Mouse (Mus musculus) kidney, postnatal 10 days (tissue): ENCODE results near the gene Gpha2.

Experiments used
- DNase-seq: peaks from one replicate; pipeline ENCODE4 v3.0.0; 2021; ENCODE audit warnings: mixed read lengths

The Gpha2 gene

DNA sequence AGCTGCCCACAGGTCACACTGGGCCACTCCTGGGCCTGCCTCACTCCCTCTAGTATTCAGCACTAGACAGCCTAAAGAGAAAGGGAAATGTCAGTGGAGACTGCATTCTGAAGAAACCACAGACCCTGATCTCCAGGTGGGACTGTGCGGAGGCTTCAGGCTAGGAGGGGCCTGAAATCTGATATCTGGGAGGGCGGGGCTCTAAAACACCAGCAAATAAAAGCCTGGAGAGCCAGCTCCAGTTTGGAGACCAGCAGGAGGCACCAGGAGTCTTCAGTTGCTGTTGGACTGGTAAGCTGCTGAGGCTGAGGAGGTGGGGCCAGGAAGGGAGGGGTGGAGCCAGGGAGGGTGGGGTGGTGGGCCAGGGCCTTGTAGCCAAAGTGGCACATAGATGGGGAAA is at the start of gene Gpha2:
Gene Gpha2, plus strand, starts transcription at position 246 of the 400 bp plus-strand sequence.
- DNase-seq, result no peak

DNA sequence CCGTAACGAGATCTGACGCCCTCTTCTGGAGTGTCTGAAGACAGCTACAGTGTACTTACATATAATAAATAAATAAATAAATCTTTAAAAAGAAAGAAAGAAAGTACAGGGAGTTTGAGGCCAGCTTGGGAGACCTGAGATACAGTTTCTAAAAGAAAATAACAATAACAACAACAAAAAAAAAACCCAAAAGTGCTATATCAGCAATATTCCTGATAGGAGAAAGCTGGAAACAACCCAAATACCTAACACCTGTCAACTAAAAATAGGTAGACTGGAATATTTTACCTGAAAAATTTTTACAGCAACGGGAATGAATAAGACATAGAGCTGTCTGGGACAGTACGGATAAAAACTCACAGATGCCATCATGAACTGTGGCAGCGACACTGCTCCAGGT is 47.4 kb upstream of the Gpha2 start:
- no peak for DNase-seq

DNA sequence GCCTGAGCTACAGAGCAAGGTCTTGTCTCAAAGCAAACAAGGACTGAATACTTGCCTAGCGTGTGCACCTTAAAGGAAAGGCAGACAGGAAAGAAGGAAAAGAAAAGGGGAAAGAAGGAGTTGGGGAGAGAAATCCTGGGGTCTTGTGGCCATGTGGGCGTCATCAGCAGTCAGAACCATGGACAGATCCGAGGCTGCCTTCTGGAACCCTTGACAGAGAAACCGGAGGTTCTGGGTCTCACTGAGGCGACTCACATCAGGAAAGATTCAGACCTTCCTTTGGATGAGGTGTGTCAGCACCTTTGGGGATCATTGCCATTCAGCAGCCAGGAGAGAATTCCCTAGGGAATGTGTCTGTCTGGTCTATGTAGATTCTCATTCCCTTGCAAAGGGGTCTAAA is 44.6 kb upstream of the Gpha2 start:
- peak; percentile 61 for DNase-seq

DNA sequence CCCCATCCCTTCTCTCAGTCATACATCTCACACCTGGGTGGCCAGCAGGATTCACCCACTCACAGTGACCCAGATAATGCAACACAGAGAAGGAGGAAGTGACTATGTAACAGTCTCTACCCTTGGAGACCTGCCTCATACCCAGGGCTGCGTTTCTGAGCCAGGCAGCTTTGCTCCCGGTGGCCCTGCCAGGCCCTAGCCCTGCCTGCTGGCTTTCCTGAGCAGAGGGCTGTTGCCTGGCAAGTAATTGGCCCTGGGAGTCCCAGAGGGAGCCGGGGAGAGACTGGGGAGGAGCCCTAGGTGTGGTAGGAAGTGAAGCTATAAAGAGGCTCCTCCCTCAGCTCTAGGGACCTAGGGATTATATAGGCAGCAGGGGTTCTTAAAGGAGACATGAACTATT is 43.6 kb upstream of the Gpha2 start:
- DNase-seq, result no peak

DNA sequence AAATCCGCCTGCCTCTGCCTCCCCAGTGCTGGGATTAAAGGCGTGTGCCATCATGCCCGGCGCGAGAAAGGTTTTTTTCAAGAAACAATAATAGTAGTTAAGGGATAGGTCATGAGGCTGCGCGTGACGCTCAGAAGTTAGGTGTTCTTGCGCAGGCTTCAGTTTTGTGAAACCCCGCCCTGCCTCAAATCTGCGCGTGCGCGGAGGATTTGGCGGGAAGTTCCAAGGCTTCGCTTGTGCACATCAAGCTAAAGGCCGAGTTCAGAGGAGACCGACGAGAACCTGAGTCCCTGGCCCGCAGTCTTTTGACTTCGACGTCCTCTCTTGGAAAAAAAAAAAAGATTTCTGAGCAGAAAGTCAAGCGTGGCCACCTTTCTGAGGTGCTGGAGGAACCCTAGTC is 42.0 kb upstream of the Gpha2 start, which contains the start of gene Majin:
Gene Majin, plus strand, starts transcription at position 258 of the 400 bp plus-strand sequence.
- no peak for DNase-seq

DNA sequence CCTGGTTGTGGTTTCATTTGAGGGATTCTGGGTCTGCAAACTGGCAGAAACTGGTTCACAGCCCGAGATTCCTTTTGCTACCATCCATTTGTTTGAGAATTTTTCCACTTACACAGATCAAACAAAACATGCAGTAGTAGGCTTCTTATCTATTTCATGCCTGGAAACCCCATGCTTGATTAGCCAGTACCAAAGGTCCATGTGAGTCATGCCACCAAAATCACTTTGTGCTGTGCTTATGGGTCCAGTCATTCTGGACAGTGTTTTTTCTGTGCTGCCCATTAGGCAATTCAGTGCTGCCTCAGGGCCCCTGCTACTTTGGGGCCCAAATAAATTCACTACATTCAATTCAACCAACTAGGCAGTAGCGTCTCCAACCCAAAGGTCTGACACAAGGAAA is 21.9 kb upstream of the Gpha2 start:
- DNase-seq, result no peak

DNA sequence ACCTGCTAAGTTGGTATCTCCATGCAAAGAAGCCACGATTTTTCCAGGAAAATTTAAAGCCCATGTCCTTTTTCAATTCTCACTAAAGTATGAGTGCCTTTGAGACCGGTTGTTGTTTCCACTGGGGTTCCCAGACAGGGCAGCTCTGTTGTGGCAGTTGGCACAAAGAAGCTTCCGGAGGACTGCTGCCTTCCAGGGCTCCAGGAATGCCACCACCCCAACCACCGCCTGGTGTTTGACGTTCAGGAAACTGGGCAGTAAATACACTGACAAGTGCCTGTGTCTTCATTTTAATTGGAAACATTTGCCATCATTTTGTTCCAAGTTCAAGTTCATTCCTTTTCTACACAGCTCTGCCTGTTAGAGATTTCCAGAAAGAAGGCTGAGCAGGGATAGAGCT is 19.5 kb upstream of the Gpha2 start:
- DNase-seq, result peak; percentile 10

DNA sequence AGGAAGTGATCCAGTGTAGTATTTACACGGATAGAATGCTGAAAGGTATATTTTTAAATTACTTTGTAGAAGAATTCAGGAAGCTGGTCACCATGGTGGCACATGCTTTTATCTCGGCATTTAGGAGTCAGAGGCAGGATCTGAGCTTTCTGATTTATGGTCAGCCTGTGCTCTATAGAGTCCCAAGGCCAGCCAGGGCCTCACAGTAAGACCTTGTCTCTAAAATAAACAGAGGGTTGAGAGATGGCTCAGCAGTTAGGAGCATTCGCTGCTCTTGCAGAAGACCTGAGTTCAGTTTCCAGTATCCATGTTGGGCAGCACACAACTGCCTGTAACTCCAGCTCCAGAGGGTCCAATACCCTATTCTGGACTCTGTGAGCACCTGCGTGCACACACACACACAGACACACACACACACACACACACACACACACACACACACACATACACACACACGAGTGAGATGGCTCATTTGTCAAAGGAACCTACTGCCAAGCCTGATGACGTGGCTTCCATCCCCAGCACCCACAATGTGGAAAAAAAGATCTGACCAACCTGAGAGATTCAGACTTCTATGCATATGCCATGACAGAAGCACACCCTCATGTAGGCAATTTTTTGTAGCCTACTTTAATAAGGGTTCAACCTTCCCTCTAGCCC is 10.0 kb upstream of the Gpha2 start:
- no peak for DNase-seq

DNA sequence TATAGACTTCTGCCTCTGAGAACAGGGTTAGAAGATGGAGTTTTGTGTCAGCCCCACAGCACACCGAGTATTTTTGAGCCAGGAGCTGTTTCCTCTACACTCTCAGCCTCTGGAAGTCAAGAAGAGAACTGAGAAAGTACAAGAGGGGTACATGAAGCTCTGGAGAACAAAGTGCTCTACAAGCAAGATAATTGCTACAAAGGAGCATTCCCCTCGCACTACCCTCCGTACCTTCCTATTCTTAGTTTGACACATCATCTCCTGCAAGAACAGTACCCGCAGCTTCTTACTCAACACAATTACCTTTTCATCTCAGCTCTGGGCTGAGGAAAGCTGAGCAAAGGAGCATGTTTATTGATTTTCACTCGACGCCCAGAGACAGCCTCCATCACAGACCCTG is 7.6 kb upstream of the Gpha2 start:
- no peak for DNase-seq

DNA sequence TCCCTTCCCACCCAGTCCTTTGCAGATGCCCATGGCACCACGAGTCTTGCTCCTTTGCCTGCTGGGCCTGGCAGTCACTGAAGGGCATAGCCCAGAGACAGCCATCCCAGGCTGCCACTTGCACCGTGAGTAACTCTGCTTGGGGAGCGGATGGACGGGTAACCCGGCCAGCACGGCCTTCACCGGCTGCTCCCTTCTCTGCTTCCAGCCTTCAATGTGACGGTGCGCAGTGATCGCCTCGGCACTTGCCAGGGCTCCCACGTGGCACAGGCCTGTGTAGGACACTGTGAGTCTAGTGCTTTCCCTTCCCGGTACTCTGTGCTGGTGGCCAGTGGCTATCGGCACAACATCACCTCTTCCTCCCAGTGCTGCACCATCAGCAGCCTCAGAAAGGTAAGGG is 583 bp downstream of the Gpha2 start:
- no peak for DNase-seq

DNA sequence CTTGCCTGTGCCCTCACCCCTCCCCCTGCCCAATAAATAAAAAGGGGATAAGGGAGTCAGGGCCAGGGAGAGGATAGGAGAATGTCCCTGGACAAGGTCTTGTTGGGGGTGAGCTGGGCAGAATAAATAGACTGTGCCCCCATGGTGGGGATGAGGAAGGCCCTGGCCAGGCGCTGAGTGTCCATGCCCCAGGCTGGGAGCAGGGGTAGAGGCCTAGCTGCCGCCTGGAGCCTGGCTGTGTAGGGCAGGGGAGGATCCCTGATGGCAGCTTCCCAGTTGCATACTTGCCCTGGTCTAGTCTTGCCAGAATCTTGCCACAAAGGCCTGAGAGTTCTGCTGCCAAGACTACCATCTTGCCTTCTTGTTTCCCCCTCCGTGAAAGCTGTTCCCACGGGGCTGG is 1.7 kb downstream of the Gpha2 start:
- DNase-seq, result no peak

DNA sequence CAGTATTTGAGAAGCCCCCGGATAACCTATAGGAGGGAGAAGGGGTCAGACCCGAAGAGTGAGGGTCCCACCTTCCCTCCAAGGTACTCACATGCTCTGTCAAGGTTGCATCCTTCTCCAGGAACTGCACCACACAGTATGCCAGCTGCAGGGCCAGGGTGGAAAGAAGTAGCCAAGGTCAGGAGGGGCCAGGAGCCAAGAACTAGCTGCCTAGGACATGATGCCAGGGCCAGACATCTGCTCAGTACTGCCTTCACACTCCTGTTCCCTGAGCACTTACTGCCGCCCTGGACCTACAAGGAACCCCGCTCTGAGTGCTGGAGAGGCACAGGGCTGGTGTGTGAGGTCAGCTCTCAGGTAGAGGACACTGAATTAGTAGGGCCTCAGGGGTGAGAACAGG is 4.2 kb downstream of the Gpha2 start:
- DNase-seq, result no peak

DNA sequence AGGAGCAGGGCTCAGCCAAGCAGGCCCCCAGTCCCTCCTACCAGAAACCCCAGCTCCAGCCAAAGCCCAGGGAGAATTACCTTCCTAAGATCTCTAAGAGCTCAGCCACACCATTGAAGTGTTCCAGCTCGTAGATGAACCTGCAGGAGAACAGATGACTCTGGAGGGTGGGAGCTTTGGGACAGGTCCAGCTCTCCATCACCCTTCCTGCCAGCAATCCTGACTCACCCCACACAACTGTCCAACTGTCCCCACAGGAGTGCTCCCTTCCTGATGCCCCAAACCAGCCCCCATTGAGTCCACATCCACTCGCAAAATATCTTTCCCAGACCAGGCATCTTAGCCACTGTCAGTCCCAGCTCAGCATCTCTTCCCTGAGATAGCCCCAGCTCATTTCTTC is 4.9 kb downstream of the Gpha2 start:
- no peak for DNase-seq

DNA sequence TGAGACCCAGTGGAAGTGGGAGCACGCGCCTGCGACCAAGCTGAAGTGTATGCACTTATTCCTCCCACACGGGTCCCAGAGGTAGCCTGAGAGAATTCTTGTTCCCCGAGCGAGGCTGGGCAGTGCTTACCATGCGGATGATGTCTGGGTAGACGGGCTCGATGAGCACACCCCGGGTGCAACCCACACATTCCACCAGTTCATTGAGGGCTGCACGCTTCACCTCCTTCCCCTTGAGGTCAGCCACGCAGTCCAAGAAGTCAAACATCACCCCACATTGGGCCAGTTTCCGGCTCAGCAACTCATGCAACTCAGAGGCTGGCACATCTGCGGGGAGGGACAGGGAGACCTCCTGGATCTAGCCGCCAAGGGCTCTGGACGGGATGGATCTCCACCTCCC is 7.5 kb downstream of the Gpha2 start:
- DNase-seq, result peak; percentile 43

DNA sequence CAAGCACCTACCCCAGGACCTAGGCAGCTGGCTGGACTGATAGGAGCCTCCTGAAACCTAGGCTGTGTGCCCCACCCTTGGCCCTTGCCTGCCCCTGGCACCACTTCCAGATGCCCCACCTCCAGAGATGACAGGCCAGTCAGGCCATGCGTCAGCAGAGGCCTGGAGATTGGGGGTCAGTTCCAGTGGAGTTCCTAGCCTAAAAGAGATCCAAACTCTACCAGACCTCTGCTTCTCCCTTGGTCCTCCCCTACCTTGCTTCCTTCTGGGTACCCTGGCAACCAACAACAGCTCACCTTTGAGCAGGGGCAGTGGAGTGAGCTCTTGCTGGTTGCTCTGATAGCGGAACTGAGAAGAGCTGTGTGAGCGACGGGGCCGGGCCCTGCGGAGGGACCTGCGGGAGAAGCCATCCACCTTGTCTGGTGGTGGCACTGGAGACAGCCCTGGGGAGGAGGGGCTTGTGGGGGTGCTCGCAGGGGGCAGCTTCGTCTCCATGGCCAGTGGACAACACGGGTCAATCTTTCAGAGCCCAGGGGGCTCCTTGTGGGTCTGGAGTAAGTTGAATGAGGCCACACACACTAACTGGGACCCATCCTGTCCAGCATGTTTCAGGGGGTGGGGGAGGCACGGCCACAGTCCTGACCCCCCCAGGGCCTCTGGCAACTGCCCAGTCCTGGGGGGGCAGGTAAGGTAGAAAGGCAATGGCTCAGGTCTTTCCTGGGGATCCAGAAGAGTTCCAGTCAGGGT is 8.3 kb downstream of the Gpha2 start:
- no peak for DNase-seq

DNA sequence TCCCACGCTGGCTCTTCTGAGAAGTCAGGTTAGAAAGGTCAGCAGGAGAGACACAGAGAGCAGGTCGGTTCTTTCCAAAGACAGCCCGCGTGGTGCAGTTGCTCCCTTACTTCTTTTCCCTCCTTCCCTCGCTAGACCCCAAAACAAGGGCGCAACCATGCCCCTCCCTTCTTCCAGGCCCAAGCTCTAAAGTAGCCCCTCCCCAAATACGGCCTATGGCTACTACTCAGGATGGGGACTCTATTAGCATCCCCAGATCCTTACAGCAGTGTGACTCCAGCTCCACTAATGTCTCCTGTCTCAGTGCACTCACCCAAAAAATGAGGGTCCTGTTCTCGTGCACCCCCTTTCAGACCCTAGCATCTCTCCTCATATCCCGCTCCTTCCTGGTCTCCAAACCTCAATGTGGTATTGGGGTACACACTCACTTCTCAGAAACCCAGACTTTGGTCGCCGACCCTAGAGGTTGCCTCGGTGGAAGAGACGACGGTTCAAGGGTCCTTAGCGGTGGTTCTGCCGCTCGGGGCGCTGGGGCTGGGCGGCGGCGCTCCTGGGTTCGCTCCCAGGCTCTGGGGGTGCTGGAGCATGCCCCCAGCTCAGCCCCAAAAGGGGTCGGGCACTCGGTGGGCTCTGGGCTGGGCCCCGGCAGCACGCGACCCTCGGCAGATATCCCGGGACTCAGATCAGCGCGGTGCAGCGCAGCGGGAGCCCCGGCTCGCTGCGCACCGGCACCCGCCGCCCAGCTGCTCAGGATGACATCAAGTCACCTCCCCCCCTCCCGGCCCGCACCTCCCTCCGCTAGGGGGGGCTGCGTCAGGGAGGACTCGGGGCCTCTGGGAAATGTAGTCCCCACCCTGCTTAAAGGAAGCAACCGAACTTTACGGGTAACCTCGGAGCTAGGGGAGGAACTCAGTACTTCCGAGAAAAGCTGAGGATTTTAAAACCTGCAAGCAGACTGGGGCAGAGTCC is 9.2 kb downstream of the Gpha2 start, which contains the start of gene Ppp2r5b:
Gene Ppp2r5b, minus strand, starts transcription at position 789 of the 969 bp plus-strand sequence.
- peak; percentile 97 for DNase-seq

DNA sequence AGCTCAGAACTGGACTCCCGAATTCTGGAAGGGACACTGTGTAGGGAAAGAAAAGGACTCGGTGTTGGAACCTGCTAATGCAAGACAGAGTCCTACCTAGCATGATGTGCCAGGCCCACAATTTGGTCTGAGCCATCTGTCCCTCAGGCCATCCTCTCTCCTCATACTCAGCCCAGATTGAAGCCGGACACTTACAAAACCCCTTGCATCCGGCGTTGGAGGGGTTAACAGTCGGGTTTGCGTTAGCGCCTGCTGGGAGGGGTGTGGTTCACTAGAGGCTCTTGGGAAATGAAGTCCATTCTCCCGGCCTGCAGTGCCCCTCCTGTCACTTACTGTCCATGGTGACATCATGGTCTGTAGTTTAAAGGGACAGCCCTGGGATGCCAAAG is 9.9 kb downstream of the Gpha2 start:
- DNase-seq, result peak; percentile 95

DNA sequence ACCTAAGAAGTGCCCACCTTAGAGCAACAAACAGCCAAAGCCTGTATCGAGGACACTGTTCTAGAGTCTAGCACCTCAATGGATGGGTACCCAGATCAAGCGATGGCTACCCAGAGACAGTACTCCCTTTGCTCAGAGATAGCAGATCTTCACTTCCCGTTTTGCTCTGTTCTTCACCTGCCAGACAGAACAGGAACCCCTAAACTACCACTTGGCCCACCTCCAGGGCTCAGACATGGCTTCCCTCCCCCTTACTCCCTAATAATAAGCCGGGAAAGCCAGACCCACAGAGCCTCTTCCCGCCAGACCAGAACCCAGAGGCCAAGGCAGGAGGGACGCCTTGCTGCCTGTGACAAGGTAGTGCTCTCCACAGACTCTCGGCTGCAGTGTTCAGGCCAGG is 10.7 kb downstream of the Gpha2 start:
- no peak for DNase-seq

DNA sequence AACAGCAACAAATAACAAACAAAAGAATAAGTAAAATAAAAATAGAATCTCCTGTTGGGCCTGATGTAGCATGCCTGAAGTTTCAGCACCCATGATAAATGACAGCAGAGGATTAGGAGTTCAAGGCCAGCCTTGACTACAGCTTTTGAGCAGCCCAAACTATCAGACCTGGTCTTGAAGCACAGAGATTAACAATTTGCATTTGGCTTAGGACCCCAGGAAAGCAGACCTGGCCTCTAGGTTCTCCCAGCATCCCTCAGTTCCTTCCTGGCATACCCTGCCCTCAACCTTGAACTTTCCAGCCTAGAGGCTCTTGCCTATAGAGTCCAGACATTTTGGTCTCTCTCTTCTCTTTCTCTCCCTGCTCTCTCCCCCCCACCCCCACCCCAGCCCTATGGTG is 12.6 kb downstream of the Gpha2 start:
- DNase-seq, result no peak

DNA sequence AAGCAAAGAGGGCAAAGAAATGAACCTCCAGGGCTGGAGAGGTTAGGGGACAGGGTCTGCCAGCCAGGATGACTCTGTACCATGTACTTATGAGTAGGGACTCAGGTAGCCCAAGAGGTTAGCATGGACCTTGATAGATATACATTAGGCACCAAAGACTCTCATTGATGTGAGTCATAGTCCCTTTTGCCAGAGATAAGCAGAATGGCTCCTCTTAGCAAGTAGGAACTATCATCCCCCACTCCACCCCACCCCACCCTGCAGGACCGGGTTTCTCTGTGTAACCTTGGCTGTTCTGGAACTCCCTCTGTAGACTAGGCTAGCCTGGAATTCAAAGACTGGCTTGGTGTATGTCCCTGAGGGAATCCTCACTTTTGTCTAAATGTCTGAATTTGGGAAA is 14.0 kb downstream of the Gpha2 start:
- no peak for DNase-seq

DNA sequence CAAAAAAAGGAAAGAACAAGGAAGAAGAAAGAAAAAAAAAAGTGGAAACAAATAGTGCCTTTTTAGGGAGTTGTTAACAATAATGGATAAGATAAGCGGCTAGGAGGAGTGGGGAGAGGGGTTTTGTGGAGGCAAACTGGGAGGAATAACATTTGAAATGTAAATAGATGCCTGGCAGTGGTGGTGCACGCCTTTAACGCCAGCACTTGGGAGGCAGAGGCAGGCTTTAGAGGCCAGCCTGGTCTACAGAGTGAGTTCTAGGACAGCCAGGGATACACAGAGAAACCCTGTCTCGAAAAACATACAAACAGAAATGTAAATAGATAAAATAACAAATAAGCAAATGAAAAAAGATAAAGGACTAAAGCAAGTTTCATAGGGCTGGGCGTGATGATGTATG is 14.5 kb downstream of the Gpha2 start:
- no peak for DNase-seq

DNA sequence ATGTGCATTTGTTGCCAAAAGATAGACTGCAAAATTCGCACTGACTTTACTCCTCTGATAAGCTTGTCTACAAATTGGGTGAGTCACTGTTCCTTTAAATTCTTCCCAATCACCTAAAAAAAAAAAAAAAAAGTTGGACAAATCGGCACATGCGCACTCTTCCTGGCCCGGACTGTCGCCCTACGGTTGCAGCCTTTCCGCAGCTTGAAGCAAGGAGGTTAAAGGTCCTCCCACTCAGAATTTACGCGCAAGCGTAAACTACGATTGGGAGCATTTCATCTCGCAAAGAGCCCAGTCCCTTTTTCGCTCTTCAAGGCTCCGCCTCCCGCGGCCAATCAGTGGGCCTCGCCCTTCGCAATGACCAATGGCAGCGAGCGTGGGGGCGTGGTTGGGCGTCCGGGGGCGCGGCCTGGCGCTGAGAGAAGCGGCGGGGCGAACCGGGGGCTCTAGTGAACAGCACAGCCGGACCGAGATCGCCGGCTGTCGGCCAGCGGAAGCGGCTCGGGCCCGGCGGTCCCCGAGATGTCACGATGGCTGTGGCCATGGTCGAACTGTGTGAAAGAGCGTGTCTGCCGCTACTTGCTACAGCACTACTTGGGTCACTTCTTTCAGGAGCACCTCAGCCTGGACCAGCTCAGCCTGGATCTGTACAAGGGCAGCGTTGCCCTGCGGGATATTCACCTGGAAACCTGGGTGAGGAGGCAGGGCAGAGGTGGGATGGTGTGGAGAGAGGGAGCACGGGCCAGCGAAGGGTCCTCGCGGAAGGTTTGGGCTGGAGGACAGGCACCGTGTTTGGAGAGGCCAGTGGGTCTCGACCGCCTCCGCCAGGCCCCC is 15.3 kb downstream of the Gpha2 start, which contains the start of gene Atg2a:
Gene Atg2a, plus strand, starts transcription at position 395 of the 834 bp plus-strand sequence.
- DNase-seq, result peak; percentile 99
